Comparison of ENCODE assay signal across 7 mouse cellular contexts in genomic region chr10:8176351-8177053, GRCm38 (mm10).
DNase-seq lines count a peak whose midpoint lies in the region; ATAC-seq and TF ChIP-seq lines count a peak whose summit lies in the region.

No protein-coding gene starts in this region.

- no peak for TF ChIP-seq CTCF in hindbrain, postnatal 0 days (IDR thresholded peaks at IDR 0.05; ENCODE audit: low read depth)
- no peak for TF ChIP-seq CTCF in intestine, postnatal 0 days (IDR thresholded peaks at IDR 0.05; ENCODE audit: low read depth)

- H3K27ac ChIP-seq in lung, embryonic 16.5 days (ENCODE audit: low read length), result no peak overlapping the region; the same call in 1 of the 2 replicates
- H3K27ac ChIP-seq in embryonic facial prominence, embryonic 13.5 days, result peak overlapping the region; percentile 83
- peak overlapping the region; percentile 57 for H3K27ac ChIP-seq in hindbrain, postnatal 0 days
- H3K27ac ChIP-seq in midbrain, embryonic 16.5 days (ENCODE audit: low read length), result peak overlapping the region; percentile 8
- H3K27ac ChIP-seq in intestine, postnatal 0 days (ENCODE audit: low read depth, low read length), result no peak overlapping the region

- WGBS in lung, embryonic 16.5 days, result 45% methylated on average over 13 of the region's 13 CpGs
- WGBS in embryonic facial prominence, embryonic 13.5 days, result 33% methylated on average over 13 of the region's 13 CpGs
- 25% methylated on average over 13 of the region's 13 CpGs for WGBS in hindbrain, postnatal 0 days
- WGBS in midbrain, embryonic 16.5 days, result 35% methylated on average over 13 of the region's 13 CpGs
- WGBS in intestine, postnatal 0 days, result 61% methylated on average over 13 of the region's 13 CpGs

- no peak overlapping the region for H3K4me2 ChIP-seq in lung, embryonic 16.5 days (ENCODE audit: low read depth, low read length)
- H3K4me2 ChIP-seq in embryonic facial prominence, embryonic 13.5 days, result peak overlapping the region; percentile 17; the same call in 1 of the 2 replicates
- H3K4me2 ChIP-seq in hindbrain, postnatal 0 days (ENCODE audit: low read depth, low read length), result peak overlapping the region; percentile 10; the same call in 1 of the 2 replicates
- H3K4me2 ChIP-seq in midbrain, embryonic 16.5 days (ENCODE audit: low read length), result no peak overlapping the region
- H3K4me2 ChIP-seq in intestine, postnatal 0 days (replicated peaks; ENCODE audit: low read depth), result no peak overlapping the region

- no peak overlapping the region for H3K4me3 ChIP-seq in lung, embryonic 16.5 days (ENCODE audit: low read length)
- no peak overlapping the region for H3K4me3 ChIP-seq in embryonic facial prominence, embryonic 13.5 days
- H3K4me3 ChIP-seq in hindbrain, postnatal 0 days (ENCODE audit: low read length), result no peak overlapping the region
- no peak overlapping the region for H3K4me3 ChIP-seq in midbrain, embryonic 16.5 days (ENCODE audit: low read depth, low read length)
- no peak overlapping the region for H3K4me3 ChIP-seq in intestine, postnatal 0 days (ENCODE audit: low read depth, low read length)

- peak overlapping the region; percentile 25; the same call in 1 of the 2 replicates for H3K9ac ChIP-seq in lung, embryonic 16.5 days (ENCODE audit: low read length)
- H3K9ac ChIP-seq in embryonic facial prominence, embryonic 13.5 days, result no peak overlapping the region
- H3K9ac ChIP-seq in hindbrain, postnatal 0 days (replicated peaks; ENCODE audit: low read length), result no peak overlapping the region
- H3K9ac ChIP-seq in midbrain, embryonic 16.5 days (ENCODE audit: low read depth, low read length), result no peak overlapping the region
- H3K9ac ChIP-seq in intestine, postnatal 0 days (ENCODE audit: low read depth, low read length), result no peak overlapping the region

- DNase-seq in lung, postnatal 36 days, result no peak
- DNase-seq in hindbrain, postnatal 0 days (ENCODE audit: low spot score), result peak; percentile 44
- no peak for DNase-seq in adrenal gland, adult 2 months

- H3K27me3 ChIP-seq in lung, embryonic 16.5 days (ENCODE audit: control insufficient read depth, insufficient read depth, low read depth, low read length), result no peaks in the 10 kb centered on the region
- no peaks in the 10 kb centered on the region for H3K27me3 ChIP-seq in embryonic facial prominence, embryonic 13.5 days
- no peaks in the 10 kb centered on the region for H3K27me3 ChIP-seq in hindbrain, postnatal 0 days (ENCODE audit: insufficient read depth, low read length)
- no peaks in the 10 kb centered on the region for H3K27me3 ChIP-seq in midbrain, embryonic 16.5 days (ENCODE audit: control insufficient read depth, insufficient read depth, low read depth, low read length)
- H3K27me3 ChIP-seq in intestine, postnatal 0 days (replicated peaks; ENCODE audit: control insufficient read depth, insufficient read depth, low read length), result no peaks in the 10 kb centered on the region

- H3K4me1 ChIP-seq in lung, embryonic 16.5 days (replicated peaks; ENCODE audit: control insufficient read depth, insufficient read depth, low read length), result peaks cover 8% of the 10 kb centered on the region; the same call in 1 of the 2 replicates
- peaks cover 30% of the 10 kb centered on the region for H3K4me1 ChIP-seq in embryonic facial prominence, embryonic 13.5 days
- peaks cover 7% of the 10 kb centered on the region; the same call in 1 of the 2 replicates for H3K4me1 ChIP-seq in hindbrain, postnatal 0 days (ENCODE audit: insufficient read depth, low read length)
- H3K4me1 ChIP-seq in midbrain, embryonic 16.5 days (ENCODE audit: control insufficient read depth, insufficient read depth, low read length), result peaks cover 5% of the 10 kb centered on the region; the same call in 1 of the 2 replicates
- no peaks in the 10 kb centered on the region for H3K4me1 ChIP-seq in intestine, postnatal 0 days (replicated peaks; ENCODE audit: control insufficient read depth, insufficient read depth, low read length)

- peak; percentile 52 for ATAC-seq in lung, embryonic 16.5 days (ENCODE audit: low read depth)
- ATAC-seq in embryonic facial prominence, embryonic 13.5 days (ENCODE audit: insufficient number of reproducible peaks, insufficient read depth, low FRiP score, low TSS enrichment, low read depth), result 0 out of 2 replicates have a peak, but pooled peaks have one; percentile 48
- peak; percentile 48; the same call in 1 of the 2 replicates for ATAC-seq in hindbrain, postnatal 0 days
- ATAC-seq in midbrain, embryonic 16.5 days, result 0 out of 2 replicates have a peak, but pooled peaks have one; percentile 34
- ATAC-seq in intestine, postnatal 0 days, result no peak

- no peaks in the 10 kb centered on the region for H3K36me3 ChIP-seq in lung, embryonic 16.5 days (ENCODE audit: control insufficient read depth, insufficient read depth, low read length)
- H3K36me3 ChIP-seq in embryonic facial prominence, embryonic 13.5 days, result no peaks in the 10 kb centered on the region
- no peaks in the 10 kb centered on the region for H3K36me3 ChIP-seq in hindbrain, postnatal 0 days (ENCODE audit: insufficient read depth, low read length)
- H3K36me3 ChIP-seq in midbrain, embryonic 16.5 days (ENCODE audit: control insufficient read depth, insufficient read depth, low read length), result no peaks in the 10 kb centered on the region
- no peaks in the 10 kb centered on the region for H3K36me3 ChIP-seq in intestine, postnatal 0 days (ENCODE audit: control insufficient read depth, insufficient read depth)

- no peaks in the 10 kb centered on the region for H3K9me3 ChIP-seq in lung, embryonic 16.5 days (ENCODE audit: control insufficient read depth, low read length)
- H3K9me3 ChIP-seq in embryonic facial prominence, embryonic 13.5 days, result no peaks in the 10 kb centered on the region
- no peaks in the 10 kb centered on the region for H3K9me3 ChIP-seq in hindbrain, postnatal 0 days (ENCODE audit: low read length)
- no peaks in the 10 kb centered on the region for H3K9me3 ChIP-seq in midbrain, embryonic 16.5 days (replicated peaks; ENCODE audit: control insufficient read depth, low read length, poor library complexity, severe bottlenecking)
- no peaks in the 10 kb centered on the region for H3K9me3 ChIP-seq in intestine, postnatal 0 days (ENCODE audit: control insufficient read depth)

Comparison
In these comparisons a context has a peak if more than half of its experiments do, and no peak if none do; other contexts are left out.
1. H3K27ac ChIP-seq: peak in embryonic facial prominence, embryonic 13.5 days (single experiment), hindbrain, postnatal 0 days (single experiment) and midbrain, embryonic 16.5 days (single experiment); none in lung, embryonic 16.5 days (single experiment) and intestine, postnatal 0 days (single experiment).
2. H3K4me2 ChIP-seq: peak in embryonic facial prominence, embryonic 13.5 days (single experiment) and hindbrain, postnatal 0 days (single experiment); none in lung, embryonic 16.5 days (single experiment), midbrain, embryonic 16.5 days (single experiment) and intestine, postnatal 0 days (single experiment).